Mouse (Mus musculus) heart, embryonic 11.5 days (tissue): ENCODE measurements around the gene Vsx2. TPM values are rescaled to one million over a fixed set of nuclear protein-coding genes. Genes with fewer than 3 reads are reported as not detected.
A peak's percentile ranks its signal among the peaks of the same experiment; 100 is the strongest.

Experiments
- ATAC-seq: fragments of 200-750 bp; cut with Nextera tagmentation; replicated peaks from 2 replicates; pipeline ENCODE4 v1.8.0; 2017; ENCODE audit warnings: moderate library complexity; ENCODE audit not compliant: insufficient number of reproducible peaks, low FRiP score, low TSS enrichment
- H3K27ac ChIP-seq: fragments of 300-500 bp; sonication (generic); 2 replicates; pipeline ENCODE4 v1.5.1; 2014; ENCODE audit warnings: mild to moderate bottlenecking, low read depth, low read length
- H3K27me3 ChIP-seq: fragments of 300-500 bp; sonication (generic); 2 replicates; pipeline ENCODE4 v1.6.1; 2014; ENCODE audit warnings: mild to moderate bottlenecking, low read length, mixed read lengths; ENCODE audit not compliant: control insufficient read depth, insufficient read depth
- H3K36me3 ChIP-seq: fragments of 300-500 bp; sonication (generic); 2 replicates; pipeline ENCODE4 v1.6.1; 2014; ENCODE audit warnings: mild to moderate bottlenecking, low read length, moderate library complexity, mixed read lengths; ENCODE audit not compliant: control insufficient read depth, insufficient read depth
- H3K4me1 ChIP-seq: fragments of 300-500 bp; sonication (generic); 2 replicates; pipeline ENCODE4 v1.6.1; 2014; ENCODE audit warnings: low read length; ENCODE audit not compliant: control insufficient read depth, insufficient read depth
- H3K4me2 ChIP-seq: fragments of 300-500 bp; sonication (generic); 2 replicates; pipeline ENCODE4 v1.6.1; 2014; ENCODE audit warnings: mild to moderate bottlenecking, moderate library complexity
- H3K4me3 ChIP-seq: fragments of 300-500 bp; sonication (generic); 2 replicates; pipeline ENCODE4 v1.5.1; 2014; ENCODE audit warnings: low read depth, low read length
- H3K9ac ChIP-seq: fragments of 300-500 bp; sonication (generic); 2 replicates; pipeline ENCODE4 v1.6.1; 2014; ENCODE audit warnings: mild to moderate bottlenecking, low read depth, low read length, moderate library complexity
- H3K9me3 ChIP-seq: fragments of 300-500 bp; sonication (generic); replicated peaks from 2 replicates; pipeline ENCODE4 v1.6.1; 2016; ENCODE audit warnings: low read length; ENCODE audit not compliant: control insufficient read depth
- whole genome bisulfite sequencing: fragments of 180-500 bp; shearing (Covaris S2); extraction: QIAGEN DNeasy Blood & Tissue Kit; methylation state at CpG from one replicate; pipeline ENCODE4 v1.1.7; 2014; ENCODE audit not compliant: insufficient replicate concordance; 5-methylcytosine and 5-hydroxymethylcytosine counted together
- polyA plus RNA-seq: library from polyadenylated mRNA; unstranded; fragments of >200 nt; fragmentation: Nextera tagmentation; extraction: Ambion mirVana; gene quantifications from 2 replicates; pipeline ENCODE4 v1.2.1, GENCODE M21; 2014

Gene Vsx2
- polyA plus RNA-seq: not detected in 2 replicates

- Histone ChIP-seq H3K4me3 (peak within 1 kb of the TSS; percentile 26), H3K27me3 (peaks cover 66% of the 10 kb centered on the region), H3K27ac (no peak within 1 kb of the TSS), H3K4me2 (peak within 1 kb of the TSS; percentile 51), H3K4me1 (peaks cover 12% of the 10 kb centered on the region), H3K36me3 (no peaks in the 10 kb centered on the region), H3K9ac (no peak within 1 kb of the TSS), H3K9me3 (no peaks in the 10 kb centered on the region)
- no peak for ATAC-seq
- 3% methylated on average over 19 of the region's 25 CpGs for WGBS
These were observed at the start of gene Vsx2 for GRCm38 (mm10) chr12:84569336-84569970. Gene Vsx2 (plus strand): TSS chr12:84569762.

- Histone ChIP-seq H3K36me3 (no peaks in the 10 kb centered on the region), H3K9me3 (no peaks in the 10 kb centered on the region), H3K9ac (no peak overlapping the region), H3K4me3 (no peak overlapping the region), H3K27me3 (no peaks in the 10 kb centered on the region), H3K4me1 (no peaks in the 10 kb centered on the region), H3K27ac (no peak overlapping the region), H3K4me2 (no peak overlapping the region)
- 60% methylated on average over 3 of the region's 3 CpGs for WGBS
- no peak for ATAC-seq
These were observed 45.8 kb upstream of the Vsx2 start for GRCm38 (mm10) chr12:84523728-84524127.

GRCm38 (mm10) chr12:84524147-84525050, 45.2 kb upstream of the Vsx2 start:
- ATAC-seq: no peak
- H3K4me1 ChIP-seq: no peaks in the 10 kb centered on the region
- no peaks in the 10 kb centered on the region for H3K9me3 ChIP-seq
- no peak overlapping the region for H3K27ac ChIP-seq
- no peak overlapping the region for H3K4me2 ChIP-seq
- H3K9ac ChIP-seq: no peak overlapping the region
- H3K4me3 ChIP-seq: no peak overlapping the region
- no peaks in the 10 kb centered on the region for H3K27me3 ChIP-seq
- no peaks in the 10 kb centered on the region for H3K36me3 ChIP-seq
- 64% methylated on average over 11 of the region's 11 CpGs for WGBS

GRCm38 (mm10) chr12:84525422-84525821, 44.1 kb upstream of the Vsx2 start:
- Histone ChIP-seq H3K4me2 (no peak overlapping the region), H3K27ac (no peak overlapping the region), H3K27me3 (no peaks in the 10 kb centered on the region), H3K4me3 (no peak overlapping the region), H3K9ac (peak overlapping the region; percentile 29; the same call in 1 of the 2 replicates), H3K9me3 (no peaks in the 10 kb centered on the region), H3K4me1 (no peaks in the 10 kb centered on the region), H3K36me3 (no peaks in the 10 kb centered on the region)
- 86% methylated on average over 12 of the region's 12 CpGs for WGBS
- no peak for ATAC-seq

GRCm38 (mm10) chr12:84530426-84530825, 39.1 kb upstream of the Vsx2 start:
- no peaks in the 10 kb centered on the region for H3K36me3 ChIP-seq
- no peaks in the 10 kb centered on the region for H3K4me1 ChIP-seq
- H3K27ac ChIP-seq: no peak overlapping the region
- no peak overlapping the region for H3K4me2 ChIP-seq
- H3K27me3 ChIP-seq: no peaks in the 10 kb centered on the region
- H3K4me3 ChIP-seq: no peak overlapping the region
- no peak overlapping the region for H3K9ac ChIP-seq
- 78% methylated on average over 5 of the region's 5 CpGs for WGBS
- H3K9me3 ChIP-seq: no peaks in the 10 kb centered on the region
- no peak for ATAC-seq

- ATAC-seq: no peak
- Histone ChIP-seq H3K27me3 (no peaks in the 10 kb centered on the region), H3K9ac (no peak overlapping the region), H3K4me2 (no peak overlapping the region), H3K4me1 (no peaks in the 10 kb centered on the region), H3K4me3 (no peak overlapping the region), H3K27ac (no peak overlapping the region), H3K36me3 (no peaks in the 10 kb centered on the region), H3K9me3 (no peaks in the 10 kb centered on the region)
- 71% methylated on average over 13 of the region's 13 CpGs for WGBS
These were observed 37.4 kb upstream of the Vsx2 start for GRCm38 (mm10) chr12:84531906-84532829.

GRCm38 (mm10) chr12:84532830-84533199, 36.7 kb upstream of the Vsx2 start:
- H3K9me3 ChIP-seq: no peaks in the 10 kb centered on the region
- ATAC-seq: no peak
- no peaks in the 10 kb centered on the region for H3K4me1 ChIP-seq
- no peak overlapping the region for H3K27ac ChIP-seq
- no peaks in the 10 kb centered on the region for H3K27me3 ChIP-seq
- no peaks in the 10 kb centered on the region for H3K36me3 ChIP-seq
- no peak overlapping the region for H3K4me3 ChIP-seq
- 79% methylated on average over 8 of the region's 8 CpGs for WGBS
- no peak overlapping the region for H3K9ac ChIP-seq
- no peak overlapping the region for H3K4me2 ChIP-seq

- H3K27ac ChIP-seq: no peak overlapping the region
- ATAC-seq: no peak
- H3K4me1 ChIP-seq: no peaks in the 10 kb centered on the region
- WGBS: 78% methylated on average over 7 of the region's 7 CpGs
- no peak overlapping the region for H3K9ac ChIP-seq
- H3K27me3 ChIP-seq: no peaks in the 10 kb centered on the region
- no peak overlapping the region for H3K4me2 ChIP-seq
- no peak overlapping the region for H3K4me3 ChIP-seq
- no peaks in the 10 kb centered on the region for H3K9me3 ChIP-seq
- H3K36me3 ChIP-seq: no peaks in the 10 kb centered on the region
These were observed 35.7 kb upstream of the Vsx2 start for GRCm38 (mm10) chr12:84533706-84534486.
